Mouse (Mus musculus): ENCODE results near the gene Dact3. TPM values are rescaled to one million over a fixed set of nuclear protein-coding genes. Genes with fewer than 3 reads are reported as not detected.

Gene Dact3
- total and polyA plus RNA-seq, 3 experiments = 0.31 to 2.1 TPM; not detected in 1

DNA sequence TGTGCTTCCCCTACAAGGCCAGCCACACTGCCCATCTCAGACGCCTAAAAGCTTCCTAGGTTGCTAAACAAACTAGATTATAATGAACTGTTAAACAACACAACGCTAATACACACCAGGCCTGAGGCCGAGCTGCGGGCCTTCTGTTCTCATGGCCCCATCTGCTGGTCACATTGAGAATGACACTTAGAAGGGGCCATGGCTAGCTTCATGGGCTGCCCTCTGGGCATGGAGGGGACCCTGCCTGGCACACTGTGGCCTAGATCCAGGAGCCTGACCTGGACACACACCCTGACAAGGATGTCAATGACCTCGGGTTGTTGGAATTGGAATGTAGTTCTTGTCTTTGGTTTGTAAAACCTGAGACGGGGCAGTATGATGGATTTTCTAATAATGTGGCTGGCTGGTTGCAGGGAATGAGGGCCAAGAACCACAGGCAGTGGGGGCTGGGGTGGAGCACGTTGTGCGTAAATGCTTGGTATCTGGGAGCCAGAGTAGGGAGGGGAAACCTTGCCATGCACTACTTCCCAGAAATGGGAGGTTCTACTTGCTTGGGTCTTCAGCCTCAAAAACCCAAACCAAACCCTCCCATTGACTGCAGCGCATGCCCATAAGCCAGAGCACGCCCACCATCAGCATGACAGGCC lies 38.8 kb downstream of the Dact3 start (continued):
- no peak for TF ChIP-seq USF2 (IDR thresholded peaks at IDR 0.05; ENCODE audit: borderline replicate concordance in 1 of 2, insufficient read depth in 1 of 2, low read depth in 1 of 2, low read length in 2 of 2)
- TF ChIP-seq POLR2AphosphoS2 (IDR thresholded peaks at IDR 0.05; ENCODE audit: low read length) = no peak; the same call in 1 of the 2 replicates
- TF ChIP-seq CHD2 (IDR thresholded peaks at IDR 0.05; ENCODE audit: low read length) = peak; percentile 21; the same call in 1 of the 2 replicates
- peak; percentile 88 for TF ChIP-seq RAD21 (IDR thresholded peaks at IDR 0.05; ENCODE audit: low read depth, low read length)
- no peak for TF ChIP-seq ZNF384 (IDR thresholded peaks at IDR 0.05; ENCODE audit: low read depth, low read length)
- peak; percentile 89 for TF ChIP-seq SMC3 (IDR thresholded peaks at IDR 0.05; ENCODE audit: low read depth, low read length)
- TF ChIP-seq ZMIZ1 (IDR thresholded peaks at IDR 0.05; ENCODE audit: low read depth, low read length) = no peak
- TF ChIP-seq MXI1 (IDR thresholded peaks at IDR 0.05; ENCODE audit: low read depth, low read length) = no peak; the same call in 1 of the 2 replicates
- no peak for TF ChIP-seq HCFC1 (IDR thresholded peaks at IDR 0.05; ENCODE audit: low read depth, low read length)
- TF ChIP-seq MEF2A (IDR thresholded peaks at IDR 0.05; ENCODE audit: extremely low read depth, insufficient replicate concordance, low read depth, low read length, poor library complexity, severe bottlenecking) = no peak
- TF ChIP-seq ZKSCAN1 (IDR thresholded peaks at IDR 0.05; ENCODE audit: low read depth, low read length) = no peak
- peak; percentile 73 for TF ChIP-seq ZC3H11A (IDR thresholded peaks at IDR 0.05; ENCODE audit: low read depth, low read length)
- TF ChIP-seq EP300 (IDR thresholded peaks at IDR 0.05; ENCODE audit: low read depth in 1 of 2, low read length in 2 of 2) = no peak
- no peak for TF ChIP-seq POLR2AphosphoS5 (IDR thresholded peaks at IDR 0.05; ENCODE audit: borderline replicate concordance, low read depth, low read length)
- peak; percentile 84 to 95 (median 87) for TF ChIP-seq CTCF (IDR thresholded peaks at IDR 0.05 in 2 of 3, conservative IDR thresholded peaks at IDR 0.05 in 1 of 3; ENCODE audit: control insufficient read depth in 1 of 3, insufficient read depth in 1 of 3, low read depth in 2 of 3, low read length in 3 of 3, poor library complexity in 1 of 3, severe bottlenecking in 1 of 3)
- TF ChIP-seq USF1 (IDR thresholded peaks at IDR 0.05; ENCODE audit: low read depth, low read length) = no peak

DNA sequence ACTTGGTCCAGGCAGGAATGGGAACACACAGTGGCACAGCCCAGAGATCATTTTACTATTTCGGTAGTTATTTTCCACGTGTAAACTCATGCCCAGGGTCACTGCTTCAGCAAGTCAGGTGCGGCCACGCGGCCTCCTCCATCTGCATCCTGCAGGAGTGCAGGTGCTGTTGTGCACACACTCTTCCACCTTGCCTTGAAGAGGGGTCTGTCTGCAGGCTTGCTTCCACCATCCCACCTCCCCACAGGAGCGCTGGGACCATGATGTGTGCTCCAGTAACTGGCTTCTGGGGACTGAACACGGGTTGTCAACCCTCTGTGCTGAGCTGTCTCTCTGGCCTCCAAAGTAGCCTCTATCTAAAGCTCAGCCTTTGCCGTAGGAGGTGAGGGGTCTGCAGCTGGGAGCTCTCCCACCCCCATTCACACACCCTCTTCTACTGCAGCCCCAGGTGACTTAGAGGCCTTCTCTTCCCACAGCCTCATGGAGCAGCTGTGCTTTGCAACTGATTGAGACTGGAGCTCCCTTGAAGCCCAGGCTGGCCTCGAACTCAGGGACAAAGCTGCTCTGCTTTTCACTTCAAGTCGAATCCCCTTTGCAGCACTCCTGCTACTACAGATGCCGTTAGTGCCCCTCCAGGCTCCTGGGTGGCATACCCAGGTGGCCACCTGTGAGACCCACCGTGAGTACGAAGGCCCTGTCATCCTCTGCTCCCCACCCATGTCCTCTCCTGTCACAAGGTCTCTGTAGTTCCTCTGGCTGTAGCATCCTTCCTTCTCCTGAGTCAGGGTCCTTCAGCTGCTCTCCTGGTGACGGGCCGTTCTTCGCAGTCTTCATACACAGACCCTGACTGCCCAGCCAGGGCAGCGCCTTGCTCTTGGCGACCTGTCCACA lies 39.6 kb downstream of the Dact3 start:
- peaks cover 0 to 8% of the 10 kb centered on the region in 2 experiments for H3K36me3 ChIP-seq (ENCODE audit: control insufficient read depth in 1 of 2, insufficient read depth in 2 of 2, low read length in 2 of 2)
- peaks cover 2 to 14% of the 10 kb centered on the region in 2 experiments; a peak in 3 of 4 replicates for H3K4me1 ChIP-seq (ENCODE audit: control insufficient read depth in 1 of 2, insufficient read depth in 2 of 2, low read length in 2 of 2)
- no peak for DNase-seq (ENCODE audit: low read depth, low spot score)
- H3K4me3 ChIP-seq (ENCODE audit: control insufficient read depth in 1 of 2, insufficient read depth in 1 of 2, low read depth in 2 of 2, low read length in 2 of 2) = no peak overlapping the region
- peaks cover 6% of the 10 kb centered on the region; the same call in 1 of the 2 replicates for H3K79me2 ChIP-seq (ENCODE audit: control insufficient read depth, insufficient read depth, low read length, poor library complexity)
- H3K9me3 ChIP-seq (replicated peaks; ENCODE audit: insufficient read depth, low read length) = no peaks in the 10 kb centered on the region
- no peak overlapping the region for H3K9ac ChIP-seq (ENCODE audit: control insufficient read depth, low read depth, low read length, poor library complexity, severe bottlenecking)
- peak; percentile 41; the same call in 1 of the 2 replicates for TF ChIP-seq POLR2AphosphoS2 (IDR thresholded peaks at IDR 0.05; ENCODE audit: low read length)
- TF ChIP-seq NELFE (IDR thresholded peaks at IDR 0.05; ENCODE audit: low read depth, low read length) = no peak
- TF ChIP-seq ZMIZ1 (IDR thresholded peaks at IDR 0.05; ENCODE audit: low read depth, low read length) = peak; percentile 22; the same call in 1 of the 2 replicates
- H3K27me3 ChIP-seq (ENCODE audit: control insufficient read depth in 1 of 2, insufficient read depth in 2 of 2, low read length in 2 of 2) = no peaks in the 10 kb centered on the region
- no peak overlapping the region for H3K27ac ChIP-seq (ENCODE audit: control insufficient read depth, low read depth, low read length)

Data from MEL (cell line).